Mouse (Mus musculus) cortical plate, adult 2 months (tissue): ENCODE measurements around the gene Pip4k2b.

Experiments used
- CTCF ChIP-seq: fragments of 200-500 bp; IDR thresholded peaks from 2 replicates; pipeline ENCODE4 v1.5.1; 2011; ENCODE audit warnings: mild to moderate bottlenecking, control low read depth, low read length; ENCODE audit not compliant: insufficient read depth; ENCODE audit errors: extremely low read depth
- POLR2A ChIP-seq: fragments of 200-500 bp; IDR thresholded peaks from 2 replicates; pipeline ENCODE4 v1.6.1; 2011; ENCODE audit warnings: mild to moderate bottlenecking, low read length, control low read depth; ENCODE audit not compliant: insufficient read depth; ENCODE audit errors: extremely low read depth

GRCm38 (mm10) chr11:97684766-97685165, 59.7 kb downstream of the Pip4k2b start:
- TF ChIP-seq CTCF (no peak), POLR2A (0 out of 2 replicates have a peak, but pooled peaks have one; percentile 7)
